Mouse (Mus musculus): ENCODE measurements around the gene Pcyt2. TPM values are rescaled to one million over a fixed set of nuclear protein-coding genes. Genes with fewer than 3 reads are reported as not detected.
"Not testable (repeated sequence)": the region's sequence is repeated elsewhere in the genome, so short reads cannot be mapped to it uniquely, and the experiment has no call there.

Gene Pcyt2
- polyA plus RNA-seq, 1 experiment from 2014 or later, result 126 TPM

- not testable (repeated sequence) for H3K4me2 ChIP-seq; H3K9me3 ChIP-seq; H3K4me3 ChIP-seq; H3K27me3 ChIP-seq; H3K27ac ChIP-seq; H3K9ac ChIP-seq; ATAC-seq (ENCODE audit: borderline replicate concordance, extremely low read depth, low FRiP score, low TSS enrichment)
- peaks cover 30% of the 10 kb centered on the region for H3K4me1 ChIP-seq
- peaks cover 60% of the 10 kb centered on the region for H3K36me3 ChIP-seq
- WGBS, result 94% methylated on average over 2 of the region's 2 CpGs
Observed at GRCm38 (mm10) chr11:120582982-120583293, 34.8 kb downstream of the Pcyt2 start.

GRCm38 (mm10) chr11:120582268-120582981 is 35.3 kb downstream of the Pcyt2 start:
- Histone ChIP-seq H3K4me3 (peak overlapping the region; percentile 83), H3K36me3 (peaks cover 60% of the 10 kb centered on the region), H3K9me3 (no peaks in the 10 kb centered on the region), H3K4me2 (peak overlapping the region; percentile 89), H3K4me1 (peaks cover 30% of the 10 kb centered on the region), H3K9ac (peak overlapping the region; percentile 86), H3K27ac (peak overlapping the region; percentile 94), H3K27me3 (no peaks in the 10 kb centered on the region)
- ATAC-seq (ENCODE audit: borderline replicate concordance, extremely low read depth, low FRiP score, low TSS enrichment), result no peak
- WGBS, result 63% methylated on average over 8 of the region's 8 CpGs

GRCm38 (mm10) chr11:120581490-120582267 is 36.1 kb downstream of the Pcyt2 start, which contains the start of gene Arhgdia:
Gene Arhgdia, minus strand, starts transcription at chr11:120581624.
- Histone ChIP-seq H3K9ac (peak within 1 kb of the TSS; percentile 86), H3K4me1 (peaks cover 30% of the 10 kb centered on the region), H3K36me3 (peaks cover 57% of the 10 kb centered on the region), H3K4me3 (peak within 1 kb of the TSS; percentile 83), H3K4me2 (peak within 1 kb of the TSS; percentile 89), H3K27me3 (no peaks in the 10 kb centered on the region), H3K9me3 (no peaks in the 10 kb centered on the region), H3K27ac (peak within 1 kb of the TSS; percentile 94)
- peak; percentile 71 for ATAC-seq (ENCODE audit: borderline replicate concordance, extremely low read depth, low FRiP score, low TSS enrichment)
- 5% methylated on average over 69 of the region's 75 CpGs for WGBS

- Histone ChIP-seq H3K27me3 (no peaks in the 10 kb centered on the region), H3K4me1 (peaks cover 30% of the 10 kb centered on the region), H3K4me2 (peak overlapping the region; percentile 89), H3K27ac (peak overlapping the region; percentile 94), H3K36me3 (peaks cover 49% of the 10 kb centered on the region), H3K9ac (peak overlapping the region; percentile 86), H3K9me3 (no peaks in the 10 kb centered on the region), H3K4me3 (peak overlapping the region; percentile 83)
- ATAC-seq (ENCODE audit: borderline replicate concordance, extremely low read depth, low FRiP score, low TSS enrichment), result peak; percentile 24
- WGBS, result under 1% methylated on average over 36 of the region's 44 CpGs
Observed at GRCm38 (mm10) chr11:120580871-120581331, 36.8 kb downstream of the Pcyt2 start.

GRCm38 (mm10) chr11:120580190-120580589 is 37.5 kb downstream of the Pcyt2 start:
- no peaks in the 10 kb centered on the region for H3K9me3 ChIP-seq
- peak overlapping the region; percentile 83 for H3K4me3 ChIP-seq
- H3K36me3 ChIP-seq, result peaks cover 42% of the 10 kb centered on the region
- peak overlapping the region; percentile 94 for H3K27ac ChIP-seq
- no peak for ATAC-seq (ENCODE audit: borderline replicate concordance, extremely low read depth, low FRiP score, low TSS enrichment)
- H3K4me1 ChIP-seq, result peaks cover 30% of the 10 kb centered on the region
- WGBS, result 49% methylated on average over 7 of the region's 7 CpGs
- H3K27me3 ChIP-seq, result no peaks in the 10 kb centered on the region
- H3K4me2 ChIP-seq, result peak overlapping the region; percentile 89
- peak overlapping the region; percentile 86 for H3K9ac ChIP-seq

- Histone ChIP-seq H3K27me3 (no peaks in the 10 kb centered on the region), H3K9me3 (no peaks in the 10 kb centered on the region), H3K4me3 (peak overlapping the region; percentile 83), H3K9ac (peak overlapping the region; percentile 86), H3K4me2 (peak overlapping the region; percentile 89), H3K36me3 (peaks cover 37% of the 10 kb centered on the region), H3K4me1 (peaks cover 33% of the 10 kb centered on the region), H3K27ac (peak overlapping the region; percentile 94)
- WGBS, result 52% methylated on average over 15 of the region's 15 CpGs
- no peak for ATAC-seq (ENCODE audit: borderline replicate concordance, extremely low read depth, low FRiP score, low TSS enrichment)
Observed at GRCm38 (mm10) chr11:120579316-120580107, 38.2 kb downstream of the Pcyt2 start.

GRCm38 (mm10) chr11:120578694-120579243 is 39.0 kb downstream of the Pcyt2 start:
- Histone ChIP-seq H3K9ac (no peak overlapping the region), H3K4me2 (no peak overlapping the region), H3K27me3 (no peaks in the 10 kb centered on the region), H3K27ac (no peak overlapping the region), H3K4me3 (no peak overlapping the region), H3K36me3 (peaks cover 30% of the 10 kb centered on the region), H3K9me3 (no peaks in the 10 kb centered on the region), H3K4me1 (peaks cover 38% of the 10 kb centered on the region)
- 75% methylated on average over 11 of the region's 11 CpGs for WGBS
- no peak for ATAC-seq (ENCODE audit: borderline replicate concordance, extremely low read depth, low FRiP score, low TSS enrichment)

- H3K4me3 ChIP-seq, result no peak overlapping the region
- no peak overlapping the region for H3K9ac ChIP-seq
- H3K36me3 ChIP-seq, result peaks cover 29% of the 10 kb centered on the region
- 79% methylated on average over 10 of the region's 10 CpGs for WGBS
- no peak overlapping the region for H3K27ac ChIP-seq
- H3K4me2 ChIP-seq, result no peak overlapping the region
- no peaks in the 10 kb centered on the region for H3K27me3 ChIP-seq
- peaks cover 38% of the 10 kb centered on the region for H3K4me1 ChIP-seq
- H3K9me3 ChIP-seq, result no peaks in the 10 kb centered on the region
- no peak for ATAC-seq (ENCODE audit: borderline replicate concordance, extremely low read depth, low FRiP score, low TSS enrichment)
Observed at GRCm38 (mm10) chr11:120578024-120578693, 39.6 kb downstream of the Pcyt2 start.

- no peak for ATAC-seq (ENCODE audit: borderline replicate concordance, extremely low read depth, low FRiP score, low TSS enrichment)
- peaks cover 29% of the 10 kb centered on the region for H3K36me3 ChIP-seq
Observed at GRCm38 (mm10) chr11:120577211-120578023, 40.3 kb downstream of the Pcyt2 start.

GRCm38 (mm10) chr11:120576365-120576981 is 41.3 kb downstream of the Pcyt2 start:
- Histone ChIP-seq H3K4me1 (peaks cover 32% of the 10 kb centered on the region), H3K4me2 (no peak overlapping the region), H3K4me3 (no peak overlapping the region), H3K9ac (no peak overlapping the region), H3K27ac (no peak overlapping the region), H3K9me3 (no peaks in the 10 kb centered on the region), H3K36me3 (peaks cover 29% of the 10 kb centered on the region), H3K27me3 (no peaks in the 10 kb centered on the region)
- no peak for ATAC-seq (ENCODE audit: borderline replicate concordance, extremely low read depth, low FRiP score, low TSS enrichment)
- 88% methylated on average over 3 of the region's 3 CpGs for WGBS

More at GRCm38 (mm10) chr11:120577211-120578023, 40.3 kb downstream of the Pcyt2 start:
- Histone ChIP-seq H3K4me3 (no peak overlapping the region), H3K27ac (no peak overlapping the region), H3K9ac (no peak overlapping the region), H3K4me2 (no peak overlapping the region), H3K9me3 (no peaks in the 10 kb centered on the region), H3K4me1 (peaks cover 35% of the 10 kb centered on the region), H3K27me3 (no peaks in the 10 kb centered on the region)
- 85% methylated on average over 7 of the region's 7 CpGs for WGBS

All from lung, embryonic 15.5 days (tissue).